In the genomic region with DNA sequence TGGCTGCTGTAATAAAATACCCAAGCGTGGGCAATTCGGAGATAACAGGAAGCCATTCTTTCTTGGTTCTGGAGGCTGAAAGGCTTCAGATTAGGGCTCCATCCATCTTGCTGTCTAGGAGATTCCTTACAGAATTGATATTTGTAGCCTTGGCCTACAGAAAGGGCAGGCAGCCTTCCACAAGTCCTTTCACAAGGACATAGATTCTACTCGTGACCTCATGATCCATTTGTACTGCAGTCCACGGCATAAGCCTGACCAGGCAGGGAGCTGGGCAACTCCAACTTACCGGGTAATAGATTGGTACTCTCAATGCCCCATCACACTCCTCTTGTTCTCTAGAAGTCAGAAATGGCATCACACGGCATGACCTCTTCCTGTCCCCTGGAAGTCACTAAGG, we compare ENCODE assay signal across 12 mouse cellular contexts. TPM values are rescaled to one million over a fixed set of nuclear protein-coding genes. Genes with fewer than 3 reads are reported as not detected.
DNase-seq lines count a peak whose midpoint lies in the region.
"Had no signal": no experiment of that assay in that cellular context is flagged by ENCODE, and none has a peak within 500 bp of the region (broad histone marks: within the 10 kb centered on the region; RNA-seq: fewer than 3 reads in every experiment).

No protein-coding gene starts in this region.

- peak; percentile 57 for DNase-seq in adrenal gland, adult 2 months
- no peak for DNase-seq in adrenal gland, postnatal 10 days
- peak; percentile 74 for DNase-seq in heart, adult 11 months
- DNase-seq in heart, postnatal 14 days = no peak
- DNase-seq: adrenal gland, adult 8-10 months; cerebellum, adult 11 months; cerebellum, adult 18-20 months; cerebellum, adult 8-10 months; cerebellum, adult 9-11 months; cerebellum, postnatal 14 days; cerebellum, postnatal 36 days; embryo, embryonic 11 days had no signal

- intact Hi-C loops in heart, postnatal 14 days (cut with DNase I) = no loop called here

RNA-seq across cellular contexts. Expression of a gene that starts 8.3 kb away (rescaled TPM):
- total RNA-seq in adrenal gland, adult 2 months (2021) = 100 to 1,000 TPM; 144 to 151 TPM
- polyA plus RNA-seq in adrenal gland, adult 2 months (2012; rRNA removed) = 35.2 and 41.9 TPM in 2 replicates
- total RNA-seq in adrenal gland, postnatal 10 days (2021) = 100 to 1,000 TPM in 1 of 2 experiments, 10 to 100 TPM in 1; 79.0 to 103 TPM
- 10 to 100 TPM; 24.4 to 30.0 TPM for total RNA-seq in heart, postnatal 14 days (2021)

Comparison
In these comparisons a context has a peak if more than half of its experiments do, and no peak if none do; other contexts are left out.
1. DNase-seq: peak in adrenal gland, adult 2 months (single experiment) and heart, adult 11 months (single experiment); none in adrenal gland, postnatal 10 days (single experiment) and heart, postnatal 14 days (0 of 2).